Mouse (Mus musculus): ENCODE results near the gene 4930467E23Rik. TPM values are rescaled to one million over a fixed set of nuclear protein-coding genes. Genes with fewer than 3 reads are reported as not detected.
"Not testable (repeated sequence)": the region's sequence is repeated elsewhere in the genome, so short reads cannot be mapped to it uniquely, and the experiment has no call there.

4930467E23Rik gene
- polyA plus RNA-seq, 1 experiment from 2014 or later = not detected

DNA sequence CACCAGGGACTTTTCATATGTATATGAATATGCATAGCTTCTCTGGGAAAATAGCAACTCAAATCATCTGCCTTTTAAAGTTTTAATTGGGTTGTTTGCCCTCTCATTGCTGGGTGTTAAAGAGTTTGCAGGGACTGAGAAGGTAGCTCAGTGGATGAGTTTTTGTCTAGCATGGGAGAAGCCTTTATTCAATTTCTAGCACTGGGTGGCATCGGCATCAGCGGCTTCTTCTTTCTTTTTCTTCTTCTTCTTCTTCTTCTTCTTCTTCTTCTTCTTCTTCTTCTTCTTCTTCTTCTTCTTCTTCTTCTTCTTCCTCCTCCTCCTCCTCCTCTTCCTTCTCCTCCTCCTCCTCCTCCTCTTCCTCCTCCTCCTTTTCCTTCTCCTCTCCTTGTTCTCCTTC lies 28.1 kb upstream of the 4930467E23Rik start:
- H3K36me3 ChIP-seq (replicated peaks; ENCODE audit: control insufficient read depth, insufficient read depth); H3K4me1 ChIP-seq (replicated peaks; ENCODE audit: control insufficient read depth, insufficient read depth, low read length); H3K9ac ChIP-seq; DNase-seq (ENCODE audit: low spot score); H3K4me3 ChIP-seq (replicated peaks; ENCODE audit: low read length); H3K4me2 ChIP-seq (replicated peaks); ATAC-seq (ENCODE audit: low FRiP score); H3K9me3 ChIP-seq (ENCODE audit: control insufficient read depth, low read length); H3K27me3 ChIP-seq (ENCODE audit: control insufficient read depth, insufficient read depth, low read length); H3K27ac ChIP-seq: not testable (repeated sequence)
- 96% methylated on average over 2 of the region's 2 CpGs for WGBS

GRCm38 (mm10) chr8:19702276-19702675 lies 27.1 kb upstream of the 4930467E23Rik start:
- DNase-seq (ENCODE audit: low spot score); H3K27me3 ChIP-seq (ENCODE audit: control insufficient read depth, insufficient read depth, low read length); H3K4me2 ChIP-seq (replicated peaks); H3K4me3 ChIP-seq (replicated peaks; ENCODE audit: low read length); ATAC-seq (ENCODE audit: low FRiP score); H3K36me3 ChIP-seq (replicated peaks; ENCODE audit: control insufficient read depth, insufficient read depth); H3K9me3 ChIP-seq (ENCODE audit: control insufficient read depth, low read length); H3K4me1 ChIP-seq (replicated peaks; ENCODE audit: control insufficient read depth, insufficient read depth, low read length); H3K27ac ChIP-seq; H3K9ac ChIP-seq: not testable (repeated sequence)
- WGBS = 75% methylated on average over 2 of the region's 2 CpGs

- DNase-seq (ENCODE audit: low spot score) (peak; percentile 97), ATAC-seq (ENCODE audit: low FRiP score) (peak; percentile 92)
- not testable (repeated sequence) for H3K9ac ChIP-seq; H3K4me3 ChIP-seq (replicated peaks; ENCODE audit: low read length); H3K9me3 ChIP-seq (ENCODE audit: control insufficient read depth, low read length); H3K4me2 ChIP-seq (replicated peaks); H3K4me1 ChIP-seq (replicated peaks; ENCODE audit: control insufficient read depth, insufficient read depth, low read length); H3K27ac ChIP-seq; H3K36me3 ChIP-seq (replicated peaks; ENCODE audit: control insufficient read depth, insufficient read depth); H3K27me3 ChIP-seq (ENCODE audit: control insufficient read depth, insufficient read depth, low read length)
- 49% methylated on average over 13 of the region's 13 CpGs for WGBS
Observed at GRCm38 (mm10) chr8:19702972-19703709, 26.2 kb upstream of the 4930467E23Rik start.

GRCm38 (mm10) chr8:19703906-19704305 lies 25.5 kb upstream of the 4930467E23Rik start:
- H3K9me3 ChIP-seq (ENCODE audit: control insufficient read depth, low read length); DNase-seq (ENCODE audit: low spot score); H3K4me1 ChIP-seq (replicated peaks; ENCODE audit: control insufficient read depth, insufficient read depth, low read length); H3K36me3 ChIP-seq (replicated peaks; ENCODE audit: control insufficient read depth, insufficient read depth); H3K27ac ChIP-seq; H3K4me3 ChIP-seq (replicated peaks; ENCODE audit: low read length); ATAC-seq (ENCODE audit: low FRiP score); H3K9ac ChIP-seq; H3K4me2 ChIP-seq (replicated peaks); H3K27me3 ChIP-seq (ENCODE audit: control insufficient read depth, insufficient read depth, low read length): not testable (repeated sequence)

- not testable (repeated sequence) for H3K27ac ChIP-seq; DNase-seq (ENCODE audit: low spot score); H3K36me3 ChIP-seq (replicated peaks; ENCODE audit: control insufficient read depth, insufficient read depth); H3K9ac ChIP-seq; H3K27me3 ChIP-seq (ENCODE audit: control insufficient read depth, insufficient read depth, low read length); ATAC-seq (ENCODE audit: low FRiP score); H3K4me3 ChIP-seq (replicated peaks; ENCODE audit: low read length); H3K9me3 ChIP-seq (ENCODE audit: control insufficient read depth, low read length); H3K4me1 ChIP-seq (replicated peaks; ENCODE audit: control insufficient read depth, insufficient read depth, low read length); H3K4me2 ChIP-seq (replicated peaks)
- WGBS = no CpG with 5 or more reads among the region's 4 CpGs
Observed at GRCm38 (mm10) chr8:19704441-19705215, 24.7 kb upstream of the 4930467E23Rik start.

DNA sequence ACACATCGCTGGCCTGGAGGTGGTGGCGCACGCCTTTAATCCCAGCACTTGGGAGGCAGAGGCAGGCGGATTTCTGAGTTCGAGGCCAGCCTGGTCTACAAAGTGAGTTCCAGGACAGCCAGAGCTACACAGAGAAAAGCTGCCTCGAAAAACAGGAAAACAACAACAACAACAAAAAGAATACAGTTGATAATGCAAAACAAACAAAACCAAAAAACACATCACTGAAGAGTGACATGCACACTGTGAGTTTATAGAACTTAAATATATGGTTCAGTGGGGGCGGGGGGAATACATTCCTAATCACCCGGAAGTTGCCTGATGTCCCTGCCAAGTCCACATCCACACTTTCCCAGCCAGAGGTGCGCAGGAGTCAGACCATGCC lies 24.2 kb upstream of the 4930467E23Rik start:
- not testable (repeated sequence) for H3K27ac ChIP-seq; H3K4me1 ChIP-seq (replicated peaks; ENCODE audit: control insufficient read depth, insufficient read depth, low read length); ATAC-seq (ENCODE audit: low FRiP score); H3K36me3 ChIP-seq (replicated peaks; ENCODE audit: control insufficient read depth, insufficient read depth); H3K27me3 ChIP-seq (ENCODE audit: control insufficient read depth, insufficient read depth, low read length); H3K9me3 ChIP-seq (ENCODE audit: control insufficient read depth, low read length); H3K4me3 ChIP-seq (replicated peaks; ENCODE audit: low read length); H3K4me2 ChIP-seq (replicated peaks); H3K9ac ChIP-seq; DNase-seq (ENCODE audit: low spot score)
- 84% methylated on average over 9 of the region's 9 CpGs for WGBS

GRCm38 (mm10) chr8:19706101-19706725 lies 23.2 kb upstream of the 4930467E23Rik start:
- H3K27me3 ChIP-seq (ENCODE audit: control insufficient read depth, insufficient read depth, low read length); H3K4me3 ChIP-seq (replicated peaks; ENCODE audit: low read length); H3K4me2 ChIP-seq (replicated peaks); H3K9me3 ChIP-seq (ENCODE audit: control insufficient read depth, low read length); H3K36me3 ChIP-seq (replicated peaks; ENCODE audit: control insufficient read depth, insufficient read depth); H3K4me1 ChIP-seq (replicated peaks; ENCODE audit: control insufficient read depth, insufficient read depth, low read length); H3K27ac ChIP-seq; ATAC-seq (ENCODE audit: low FRiP score); H3K9ac ChIP-seq; DNase-seq (ENCODE audit: low spot score): not testable (repeated sequence)
- 87% methylated on average over 4 of the region's 4 CpGs for WGBS

DNA sequence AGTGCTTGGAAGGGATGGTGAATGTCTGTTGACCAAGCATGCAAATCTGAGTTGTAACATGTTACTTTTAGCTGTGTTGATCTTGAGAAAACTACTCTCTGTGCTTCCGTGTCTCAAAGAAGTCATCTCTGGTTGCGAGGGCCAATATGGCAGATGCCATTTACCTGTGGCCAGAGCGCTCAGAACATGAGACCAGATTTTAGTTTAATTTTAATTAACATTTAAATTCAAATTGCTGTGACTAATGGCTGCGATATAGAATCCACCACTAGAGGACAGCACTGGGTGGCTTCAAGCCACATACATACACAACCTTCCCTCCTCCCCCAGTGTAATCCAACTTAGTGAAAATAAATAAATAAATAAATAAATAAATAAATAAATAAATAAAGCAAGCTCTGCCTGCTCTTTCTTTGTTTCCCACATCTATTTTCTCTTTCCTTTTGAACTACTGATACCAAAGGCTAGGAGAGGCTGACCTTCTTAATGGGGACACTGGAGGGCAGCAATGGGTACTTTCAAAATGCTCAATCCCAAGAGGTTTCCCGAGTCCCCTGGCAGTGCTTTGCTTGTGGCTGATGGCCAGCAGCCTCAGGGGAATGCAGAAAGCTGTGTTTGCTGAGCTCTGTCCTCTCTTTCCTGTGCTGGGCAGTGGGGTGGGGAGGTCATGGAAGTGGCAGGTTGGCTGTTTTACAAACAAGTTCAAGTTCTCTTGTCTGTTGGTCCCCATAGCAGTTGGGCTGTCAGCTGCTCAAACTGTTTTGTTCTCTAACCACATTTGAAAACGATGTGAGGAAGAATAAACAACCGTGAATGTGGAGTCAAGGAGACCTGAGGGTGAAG lies 22.2 kb upstream of the 4930467E23Rik start:
- not testable (repeated sequence) for H3K4me1 ChIP-seq (replicated peaks; ENCODE audit: control insufficient read depth, insufficient read depth, low read length); H3K27me3 ChIP-seq (ENCODE audit: control insufficient read depth, insufficient read depth, low read length); H3K36me3 ChIP-seq (replicated peaks; ENCODE audit: control insufficient read depth, insufficient read depth); H3K4me2 ChIP-seq (replicated peaks); H3K9ac ChIP-seq; H3K4me3 ChIP-seq (replicated peaks; ENCODE audit: low read length); H3K9me3 ChIP-seq (ENCODE audit: control insufficient read depth, low read length); ATAC-seq (ENCODE audit: low FRiP score); H3K27ac ChIP-seq
- 69% methylated on average over 7 of the region's 7 CpGs for WGBS
- DNase-seq (ENCODE audit: low spot score) = peak; percentile 52
